Mouse (Mus musculus) megakaryocyte, embryonic 14.5 days (primary cell): ENCODE measurements around the gene Osbpl3. TPM values are rescaled to one million over a fixed set of nuclear protein-coding genes. Genes with fewer than 3 reads are reported as not detected.
A peak's percentile ranks its signal among the peaks of the same experiment; 100 is the strongest.

ENCODE experiments used
- H3K27me3 ChIP-seq: replicated peaks from 2 replicates; pipeline ENCODE3; 2012; ENCODE audit warnings: inconsistent platforms
- H3K36me3 ChIP-seq: replicated peaks from 2 replicates; pipeline ENCODE3; 2012; ENCODE audit warnings: low read length, inconsistent platforms, mixed read lengths
- H3K4me1 ChIP-seq: 2 replicates; pipeline ENCODE4 v1.6.1; 2012; ENCODE audit warnings: inconsistent platforms
- H3K4me3 ChIP-seq: replicated peaks from 2 replicates; pipeline ENCODE3; 2012; ENCODE audit warnings: moderate library complexity, mild to moderate bottlenecking, inconsistent platforms
- H3K9me3 ChIP-seq: 2 replicates; pipeline ENCODE4 v1.6.1; 2012; ENCODE audit warnings: inconsistent platforms
- FLI1 ChIP-seq: IDR thresholded peaks from 2 replicates; pipeline ENCODE4 v1.6.1; 2012; ENCODE audit warnings: low read length, inconsistent platforms, mixed read lengths
- GATA1 ChIP-seq: IDR thresholded peaks from 3 replicates; pipeline ENCODE4 v1.6.1; 2012; ENCODE audit warnings: mixed read lengths, low read length, inconsistent platforms, borderline replicate concordance
- polyA plus RNA-seq: library from polyadenylated mRNA; stranded (reverse); fragments of >175 nt; gene quantifications from 2 replicates; pipeline ENCODE4 v1.2.3, GENCODE M21; 2012; ENCODE audit warnings: low replicate concordance; ENCODE audit not compliant: insufficient read depth

The Osbpl3 gene
- polyA plus RNA-seq, 1 experiment = 7.3 TPM

DNA sequence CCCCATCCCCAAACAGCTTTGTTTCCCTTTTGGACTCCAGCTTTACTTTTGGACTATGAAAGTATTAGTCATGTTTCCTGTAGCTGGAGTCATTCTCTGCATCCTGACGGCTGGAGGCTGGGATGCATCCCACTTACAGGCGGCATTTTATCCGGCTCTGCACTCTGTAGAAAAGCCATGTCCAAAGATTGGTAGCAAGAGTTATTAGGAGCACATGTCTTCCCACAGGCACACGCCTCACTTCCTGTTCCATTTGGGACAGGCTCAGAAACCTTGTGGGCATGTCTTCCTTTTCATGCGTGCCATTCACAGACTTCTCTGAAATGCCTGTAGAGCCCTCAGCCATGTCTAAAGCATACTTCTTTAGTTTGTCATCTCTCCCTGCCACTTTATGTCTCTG lies 76.9 kb downstream of the Osbpl3 start:
- Histone ChIP-seq H3K36me3 (peaks cover 24% of the 10 kb centered on the region), H3K4me1 (peaks cover 81% of the 10 kb centered on the region), H3K9me3 (peaks cover 6% of the 10 kb centered on the region; the same call in 1 of the 2 replicates), H3K27me3 (no peaks in the 10 kb centered on the region), H3K4me3 (peak overlapping the region; percentile 60)
- TF ChIP-seq GATA1 = no peak
- no peak for TF ChIP-seq FLI1

DNA sequence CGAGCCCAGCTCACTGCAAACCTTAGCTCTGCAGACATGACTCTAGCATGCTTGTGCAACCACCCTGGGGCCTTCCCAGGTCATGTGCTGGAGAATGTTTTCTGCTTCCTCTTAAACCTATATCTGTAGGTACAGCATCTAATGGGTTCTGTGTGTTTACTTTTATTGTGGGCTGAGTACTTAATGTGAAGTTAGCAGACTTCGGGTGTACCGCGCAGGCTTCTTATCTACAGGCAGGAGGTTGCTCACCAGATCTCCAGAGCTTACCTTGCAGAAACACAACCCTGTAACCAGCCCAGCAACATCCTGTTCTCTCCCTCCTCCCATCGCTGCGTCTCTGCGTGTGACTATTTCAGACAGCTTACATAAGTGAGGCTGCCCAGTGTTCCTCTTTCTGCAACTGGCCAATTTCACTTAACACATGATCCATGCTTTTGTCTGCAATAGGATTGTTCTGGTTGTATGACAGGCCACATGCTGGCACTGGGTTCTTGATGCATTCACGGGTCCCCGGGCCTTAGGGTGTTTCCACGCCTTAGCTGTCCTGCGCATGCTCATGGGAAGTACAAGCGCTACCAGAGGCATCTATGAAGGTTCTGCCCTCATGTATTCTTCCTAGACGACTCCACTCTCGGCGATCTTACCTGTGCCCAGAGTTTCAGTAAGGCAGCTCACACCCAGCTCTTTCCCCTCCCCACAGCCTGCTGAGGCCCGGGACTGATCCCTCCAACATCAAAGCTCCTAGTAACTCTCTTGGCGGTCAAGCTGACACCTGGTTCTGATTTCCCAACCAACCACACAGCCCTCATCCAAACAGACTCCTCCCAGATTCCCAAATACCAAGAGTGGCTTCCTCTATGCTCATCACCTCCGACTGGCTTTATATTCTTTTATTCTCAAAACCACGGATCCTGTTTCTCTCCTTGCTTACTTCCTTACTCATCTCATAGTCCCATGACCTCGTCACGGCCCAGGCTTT lies 78.0 kb downstream of the Osbpl3 start:
- Histone ChIP-seq H3K4me3 (peak overlapping the region; percentile 80), H3K27me3 (no peaks in the 10 kb centered on the region), H3K9me3 (peaks cover 6% of the 10 kb centered on the region; the same call in 1 of the 2 replicates), H3K36me3 (peaks cover 18% of the 10 kb centered on the region), H3K4me1 (peaks cover 80% of the 10 kb centered on the region)
- TF ChIP-seq GATA1 (no peak), FLI1 (no peak)

DNA sequence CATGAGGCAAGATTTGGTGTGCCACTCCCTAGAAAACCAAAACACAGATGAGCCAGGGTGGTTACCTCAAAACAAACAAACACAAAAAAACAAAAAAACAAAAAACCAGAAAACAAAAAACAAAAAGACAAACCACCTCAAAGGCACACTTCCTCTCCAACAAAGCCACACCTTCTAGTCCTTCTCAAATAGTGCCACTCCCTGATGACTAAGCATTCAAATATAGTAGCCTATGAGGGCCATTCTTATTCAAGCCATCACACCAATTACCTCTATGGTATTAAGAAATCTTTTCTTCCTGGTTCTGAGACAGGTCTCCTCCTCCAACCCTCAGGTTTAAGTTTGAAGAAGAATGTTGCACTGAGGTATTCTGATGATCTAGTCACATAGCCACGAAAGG lies 79.3 kb downstream of the Osbpl3 start:
- TF ChIP-seq GATA1 (no peak), FLI1 (no peak)
- H3K9me3 ChIP-seq = peaks cover 6% of the 10 kb centered on the region; the same call in 1 of the 2 replicates
- peak overlapping the region; percentile 23 for H3K4me3 ChIP-seq
- peaks cover 77% of the 10 kb centered on the region for H3K4me1 ChIP-seq
- H3K36me3 ChIP-seq = peaks cover 18% of the 10 kb centered on the region
- no peaks in the 10 kb centered on the region for H3K27me3 ChIP-seq

DNA sequence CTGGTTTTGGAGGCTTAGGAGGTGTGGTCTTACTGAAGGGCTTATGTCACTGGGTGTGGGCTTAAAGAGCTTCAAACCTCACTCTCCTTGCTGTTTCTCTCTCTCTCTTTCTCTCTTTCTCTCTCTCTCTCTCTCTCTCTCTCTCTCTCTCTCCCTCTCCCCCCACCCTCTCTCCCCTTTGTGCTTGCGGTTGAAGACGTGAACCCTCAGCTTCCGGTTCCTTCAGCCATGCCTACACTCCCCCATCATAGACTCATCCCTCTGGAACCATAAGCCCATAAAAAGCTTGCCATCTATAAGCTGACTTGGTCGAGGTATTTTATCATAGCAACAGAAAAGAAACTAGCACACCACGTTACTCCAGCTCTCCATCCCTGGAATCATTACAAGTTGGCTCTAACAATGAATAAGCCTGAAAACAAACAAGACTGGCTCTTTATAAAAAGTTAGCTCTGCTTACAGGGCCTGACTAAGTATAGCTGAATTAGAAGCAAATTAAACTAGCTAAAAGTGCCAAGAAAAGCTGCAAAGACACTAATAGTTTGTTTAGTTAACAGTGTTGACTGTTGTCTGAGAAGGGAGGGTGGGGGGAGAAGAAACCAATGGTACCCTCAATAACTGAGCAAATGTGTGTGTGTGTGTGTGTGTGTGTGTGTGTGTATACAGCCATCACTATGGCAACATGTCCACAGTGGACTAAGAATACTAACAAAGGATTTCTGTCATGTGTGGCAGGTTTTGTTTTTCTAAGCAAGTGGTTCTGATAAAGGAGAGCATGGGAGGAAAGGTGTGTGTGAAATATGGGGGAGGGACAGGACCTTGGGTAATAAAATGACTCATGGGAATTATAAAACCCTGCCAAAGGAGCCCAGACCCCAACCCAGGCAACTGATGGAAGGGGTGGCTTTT lies 83.2 kb downstream of the Osbpl3 start:
- peaks cover 6% of the 10 kb centered on the region for H3K9me3 ChIP-seq
- no peak for TF ChIP-seq FLI1
- no peak for TF ChIP-seq GATA1
- peaks cover 66% of the 10 kb centered on the region for H3K4me1 ChIP-seq
- peaks cover 42% of the 10 kb centered on the region for H3K36me3 ChIP-seq
- no peak overlapping the region for H3K4me3 ChIP-seq
- H3K27me3 ChIP-seq = no peaks in the 10 kb centered on the region

DNA sequence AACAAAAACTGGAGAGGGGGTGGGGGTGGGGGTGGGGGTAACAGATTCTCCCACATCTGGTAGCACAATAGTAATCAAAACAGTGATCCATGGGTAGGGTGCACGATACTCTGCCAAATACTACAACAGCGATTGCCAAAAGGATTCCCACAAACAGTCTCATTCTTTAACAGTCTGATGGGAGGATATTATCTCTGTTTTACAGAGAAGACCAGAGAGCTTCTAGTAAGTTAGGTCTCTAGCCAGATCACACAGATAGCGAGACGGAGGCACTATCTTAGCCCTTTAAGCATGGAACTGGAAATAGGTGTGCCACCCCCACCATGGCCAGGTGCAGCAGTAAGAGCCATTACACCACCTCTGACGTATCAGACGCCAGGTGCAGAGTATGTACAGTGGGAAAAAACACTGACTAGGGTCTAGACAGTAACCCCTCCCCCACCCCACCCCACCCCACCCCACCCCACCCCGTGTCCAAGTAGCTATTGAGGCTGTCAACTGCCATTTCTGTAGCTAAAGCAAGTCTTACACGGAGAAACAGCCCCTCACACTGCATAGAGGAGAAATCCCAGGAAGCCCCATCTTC lies 84.4 kb downstream of the Osbpl3 start:
- Histone ChIP-seq H3K36me3 (peaks cover 50% of the 10 kb centered on the region), H3K4me1 (peaks cover 64% of the 10 kb centered on the region), H3K27me3 (no peaks in the 10 kb centered on the region), H3K4me3 (no peak overlapping the region), H3K9me3 (peaks cover 6% of the 10 kb centered on the region)
- no peak for TF ChIP-seq GATA1
- TF ChIP-seq FLI1 = no peak

DNA sequence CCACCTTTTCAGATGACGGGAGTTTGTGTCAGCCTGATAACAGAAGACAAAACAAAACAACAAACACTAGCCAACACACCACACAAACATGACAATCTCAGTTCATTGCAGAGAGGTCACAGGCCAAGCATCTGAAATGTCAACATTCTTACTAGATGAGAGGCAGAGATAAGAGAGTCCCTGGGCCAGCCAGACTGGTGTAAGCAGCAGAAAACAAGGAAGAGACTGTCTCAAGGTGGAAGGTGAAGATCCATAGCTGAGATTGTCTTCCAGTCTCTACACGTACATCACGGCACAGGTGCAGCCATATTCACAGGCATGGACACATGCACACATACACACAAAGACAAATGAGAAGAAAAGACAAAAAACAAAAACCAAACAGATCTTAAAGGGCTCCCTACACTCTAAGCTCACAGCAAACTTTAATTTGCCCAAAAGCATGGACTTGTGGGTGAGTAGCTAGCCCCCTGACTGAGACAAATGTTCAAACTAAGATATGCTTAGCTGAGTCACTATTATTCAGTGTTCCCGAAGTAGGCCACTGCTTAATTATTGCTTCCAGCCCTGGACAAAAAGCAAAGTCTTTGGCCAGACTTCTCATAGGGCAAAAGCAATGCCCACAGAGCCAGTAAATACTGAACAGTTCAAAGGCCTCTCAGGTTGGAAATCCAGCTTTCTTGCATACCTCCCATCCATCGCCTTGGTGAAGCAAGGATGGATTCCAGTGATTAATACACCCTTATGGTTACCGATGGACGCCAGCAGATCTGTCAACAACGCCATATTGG lies 87.3 kb downstream of the Osbpl3 start:
- H3K27me3 ChIP-seq = no peaks in the 10 kb centered on the region

DNA sequence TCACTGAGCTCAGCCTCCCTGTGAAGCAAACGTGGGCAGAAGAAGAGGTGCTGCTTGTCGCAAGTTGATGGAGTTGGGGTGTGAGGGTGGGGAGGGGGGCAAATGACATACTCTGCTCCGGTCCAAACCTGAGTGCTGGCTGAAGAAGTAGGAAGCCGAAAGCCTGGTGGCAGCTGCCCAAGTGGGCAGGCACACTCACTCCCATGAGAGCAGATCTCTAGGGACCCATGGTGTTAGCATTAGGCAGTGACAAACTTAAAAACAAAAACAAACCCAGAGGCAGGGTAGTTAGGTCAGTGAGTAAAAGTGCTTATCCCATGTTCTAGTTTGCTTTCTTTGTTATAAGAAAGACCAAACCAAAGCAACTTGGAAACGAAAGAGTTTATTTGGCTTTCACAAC lies 88.2 kb downstream of the Osbpl3 start:
- no peaks in the 10 kb centered on the region; the same call in 1 of the 2 replicates for H3K9me3 ChIP-seq
- peaks cover 80% of the 10 kb centered on the region for H3K4me1 ChIP-seq
- peaks cover 52% of the 10 kb centered on the region for H3K36me3 ChIP-seq
- TF ChIP-seq FLI1 (no peak), GATA1 (no peak)
- no peak overlapping the region for H3K4me3 ChIP-seq
- H3K27me3 ChIP-seq = no peaks in the 10 kb centered on the region

More for the DNA sequence above, 87.3 kb downstream of the Osbpl3 start:
- H3K36me3 ChIP-seq = peaks cover 49% of the 10 kb centered on the region
- peaks cover 79% of the 10 kb centered on the region for H3K4me1 ChIP-seq
- TF ChIP-seq GATA1 (no peak), FLI1 (no peak)
- no peak overlapping the region for H3K4me3 ChIP-seq
- no peaks in the 10 kb centered on the region; the same call in 1 of the 2 replicates for H3K9me3 ChIP-seq

DNA sequence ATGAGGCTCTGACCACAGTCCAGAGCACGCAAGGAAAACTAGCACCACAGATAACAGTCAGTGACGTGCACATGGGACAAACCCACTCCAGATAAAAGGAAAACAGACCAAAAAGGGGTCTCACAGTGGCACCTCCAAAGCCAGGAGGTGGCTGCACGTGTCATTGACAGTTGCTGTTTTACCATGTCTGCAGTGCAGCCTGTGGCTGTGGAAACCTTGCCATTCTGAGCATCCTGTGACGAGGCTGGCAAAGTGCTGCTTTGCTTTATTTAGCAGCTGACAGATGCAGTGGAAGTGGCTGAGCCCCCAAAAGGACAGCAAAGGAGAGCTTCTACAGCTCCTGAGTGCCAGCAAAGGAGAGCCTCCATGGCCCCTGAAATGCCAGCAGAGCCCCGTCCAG lies 89.3 kb downstream of the Osbpl3 start:
- peaks cover 62% of the 10 kb centered on the region for H3K36me3 ChIP-seq
- no peak overlapping the region for H3K4me3 ChIP-seq
- H3K4me1 ChIP-seq = peaks cover 83% of the 10 kb centered on the region
- no peak for TF ChIP-seq GATA1
- TF ChIP-seq FLI1 = no peak
- no peaks in the 10 kb centered on the region for H3K27me3 ChIP-seq
- H3K9me3 ChIP-seq = no peaks in the 10 kb centered on the region; the same call in 1 of the 2 replicates
